Mouse (Mus musculus) heart, adult 2 months (tissue): ENCODE measurements around the gene Ttpal.

Experiments
- CTCF ChIP-seq: fragments of 200-600 bp; IDR thresholded peaks from 2 replicates; pipeline ENCODE4 v1.8.1; 2022; ENCODE audit warnings: antibody characterized with exemption, mild to moderate bottlenecking, moderate library complexity
- EP300 ChIP-seq: fragments of 200-500 bp; IDR thresholded peaks from 2 replicates; pipeline ENCODE4 v1.6.1; 2011; ENCODE audit warnings: low read depth, low read length, control low read depth; ENCODE audit not compliant: insufficient read depth
- POLR2A ChIP-seq: fragments of 200-500 bp; IDR thresholded peaks from 2 replicates; pipeline ENCODE4 v1.6.1; 2011; ENCODE audit warnings: mild to moderate bottlenecking, low read depth, low read length, control low read depth; ENCODE audit not compliant: insufficient read depth

- TF ChIP-seq CTCF (peak; percentile 68), EP300 (0 out of 2 replicates have a peak, but pooled peaks have one; percentile 8), POLR2A (peak; percentile 26; the same call in 1 of the 2 replicates)
Observed at GRCm38 (mm10) chr2:163657975-163658886, 56.1 kb downstream of the Ttpal start, which contains the start of gene Pkig.
